17 mouse cellular contexts compared by ENCODE assay signal in the genomic region with DNA sequence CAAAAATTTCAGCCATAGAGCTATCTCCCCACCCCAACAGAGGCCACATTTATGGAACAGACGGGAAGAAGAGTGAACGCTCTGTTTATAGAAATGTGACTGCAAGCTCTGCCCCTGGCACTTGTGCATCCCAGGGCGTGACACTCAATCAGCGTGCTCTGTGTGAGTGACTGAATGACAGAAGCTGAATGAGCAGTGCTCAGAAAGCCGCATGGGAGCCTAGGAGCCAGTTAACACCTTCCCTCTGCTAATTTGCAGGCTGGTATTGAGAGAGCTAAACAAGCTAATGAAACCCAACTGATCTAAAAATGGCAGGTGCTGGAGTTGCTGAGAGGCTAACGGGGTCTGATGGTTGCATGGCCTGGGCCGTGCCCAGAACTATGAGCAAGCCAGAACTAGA.
"Had no signal": no experiment of that assay in that cellular context is flagged by ENCODE, and none has a peak within 500 bp of the region (broad histone marks: within the 10 kb centered on the region; RNA-seq: fewer than 3 reads in every experiment).

No protein-coding gene starts in this region.

- DNase-seq: lung, adult 2 months; lung, postnatal 14 days; lung, postnatal 36 days; right cerebral cortex, postnatal 14 days; thymus, adult 2 months; thymus, postnatal 25 days; thymus, postnatal 4 days had no signal

- H3K4me3 ChIP-seq: lung, embryonic 15.5 days; megakaryocyte, embryonic 14.5 days; midbrain, embryonic 13.5 days; midbrain, embryonic 15.5 days; neural tube, embryonic 12.5 days; stomach, embryonic 15.5 days had no signal

- H3K9me3 ChIP-seq: lung, embryonic 15.5 days; megakaryocyte, embryonic 14.5 days; midbrain, embryonic 13.5 days; midbrain, embryonic 15.5 days; neural tube, embryonic 12.5 days; stomach, embryonic 15.5 days had no signal

- H3K27ac ChIP-seq: lung, embryonic 15.5 days; macrophage; midbrain, embryonic 13.5 days; midbrain, embryonic 15.5 days; neural tube, embryonic 12.5 days; stomach, embryonic 15.5 days; stomach, postnatal 0 days had no signal

- H3K9ac ChIP-seq: lung, embryonic 15.5 days; midbrain, embryonic 13.5 days; midbrain, embryonic 15.5 days; neural tube, embryonic 12.5 days; stomach, embryonic 15.5 days had no signal

- H3K36me3 ChIP-seq: lung, embryonic 15.5 days; midbrain, embryonic 13.5 days; midbrain, embryonic 15.5 days; neural tube, embryonic 12.5 days; stomach, embryonic 15.5 days had no signal

- ATAC-seq: lung, postnatal 0 days; midbrain, embryonic 13.5 days; midbrain, embryonic 15.5 days had no signal

- H3K4me2 ChIP-seq: lung, embryonic 15.5 days; midbrain, embryonic 11.5 days; midbrain, embryonic 13.5 days; midbrain, embryonic 15.5 days; neural tube, embryonic 12.5 days; stomach, embryonic 15.5 days had no signal

- H3K4me1 ChIP-seq: megakaryocyte, embryonic 14.5 days; stomach, embryonic 15.5 days had no signal

- H3K27me3 ChIP-seq: lung, embryonic 15.5 days; midbrain, embryonic 13.5 days; midbrain, embryonic 15.5 days; neural tube, embryonic 12.5 days; stomach, embryonic 15.5 days had no signal
